Mouse (Mus musculus): ENCODE measurements around the gene Timm17b.

Timm17b gene

DNA sequence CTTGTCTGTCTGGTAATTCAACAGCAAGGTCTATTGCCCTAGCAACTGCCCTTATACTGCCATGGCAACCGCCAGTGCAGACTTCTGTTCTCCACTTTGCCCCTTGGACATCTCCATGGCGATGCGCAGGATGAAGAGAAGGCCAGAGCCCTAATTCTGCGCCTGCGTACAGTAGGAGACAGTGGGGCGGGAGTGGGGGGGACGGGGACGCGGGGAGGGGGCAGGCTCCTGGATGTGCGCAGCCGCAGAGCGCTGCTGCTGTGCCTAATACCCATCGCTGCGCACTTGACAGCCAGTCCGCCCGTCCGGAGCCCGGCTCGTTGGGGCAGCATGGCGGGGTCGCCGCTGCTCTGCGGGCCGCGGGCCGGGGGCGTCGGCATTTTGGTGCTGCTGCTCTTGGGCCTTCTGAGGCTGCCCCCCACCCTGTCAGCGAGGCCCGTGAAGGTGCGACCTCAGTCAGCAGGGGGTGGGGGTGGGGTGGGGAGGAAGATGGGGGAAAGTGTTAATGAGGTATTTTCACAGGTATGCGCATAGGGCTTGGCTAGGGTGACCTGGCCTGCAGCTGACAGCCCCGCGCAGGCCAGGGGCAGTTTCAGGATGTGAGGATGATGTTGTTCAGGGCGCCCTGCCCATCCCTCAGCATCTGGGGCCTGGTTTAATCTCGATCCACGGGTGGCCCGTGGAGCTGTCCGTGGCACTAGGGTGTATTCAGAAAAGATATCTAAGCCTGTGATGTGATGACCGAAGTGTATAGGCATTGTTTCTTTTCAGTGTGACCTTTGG lies 20.6 kb downstream of the Timm17b start, which contains the start of gene Pcsk1n:
Gene Pcsk1n (plus strand): TSS at position 222 of the 783 bp plus-strand sequence.
- peak; percentile 55 for DNase-seq (ENCODE audit: low read depth, low spot score)

GRCm38 (mm10) chrX:7922032-7922431 lies 22.9 kb downstream of the Timm17b start:
- no peak for DNase-seq (ENCODE audit: low read depth, low spot score)

DNA sequence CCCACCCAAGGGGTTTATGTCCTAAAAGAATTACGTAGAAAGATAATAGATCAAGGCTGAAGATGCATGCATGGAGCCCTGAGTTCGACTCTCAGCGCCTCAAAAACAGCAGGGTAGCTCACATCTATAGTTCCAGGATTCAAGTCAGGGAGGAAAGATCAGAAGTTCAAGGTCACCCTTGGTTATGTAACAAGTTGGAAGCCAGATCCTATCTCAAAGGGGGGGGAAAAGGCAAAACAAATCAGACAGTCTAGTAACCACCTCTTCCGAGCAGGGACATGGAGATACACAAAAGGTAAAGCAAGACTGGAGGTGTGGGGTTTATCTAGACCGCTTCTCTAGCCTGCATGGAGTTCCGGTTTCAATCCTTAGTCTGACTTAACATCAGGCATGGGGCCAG lies 27.1 kb downstream of the Timm17b start:
- no peak for DNase-seq (ENCODE audit: low read depth, low spot score)

DNA sequence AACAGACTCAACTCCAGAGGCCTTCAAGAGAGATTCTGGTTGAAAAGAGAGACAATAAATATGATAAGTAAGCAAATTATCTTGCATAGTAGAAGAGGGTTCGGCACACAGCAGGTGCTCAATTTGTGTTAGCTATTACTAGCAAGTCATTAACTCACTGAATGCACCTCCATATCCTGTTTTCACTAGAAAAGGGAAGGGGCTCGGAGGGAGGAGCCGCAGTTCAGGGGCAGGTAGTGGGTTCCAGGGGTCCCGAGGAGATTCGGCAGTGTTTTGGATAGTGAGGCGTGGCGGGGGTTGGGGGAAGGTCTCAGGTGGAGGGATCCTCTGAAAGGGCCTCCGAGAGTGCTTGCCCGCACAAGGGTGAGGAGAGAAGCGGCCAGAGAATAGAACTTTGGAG lies 28.0 kb downstream of the Timm17b start:
- DNase-seq (ENCODE audit: low read depth, low spot score): no peak

DNA sequence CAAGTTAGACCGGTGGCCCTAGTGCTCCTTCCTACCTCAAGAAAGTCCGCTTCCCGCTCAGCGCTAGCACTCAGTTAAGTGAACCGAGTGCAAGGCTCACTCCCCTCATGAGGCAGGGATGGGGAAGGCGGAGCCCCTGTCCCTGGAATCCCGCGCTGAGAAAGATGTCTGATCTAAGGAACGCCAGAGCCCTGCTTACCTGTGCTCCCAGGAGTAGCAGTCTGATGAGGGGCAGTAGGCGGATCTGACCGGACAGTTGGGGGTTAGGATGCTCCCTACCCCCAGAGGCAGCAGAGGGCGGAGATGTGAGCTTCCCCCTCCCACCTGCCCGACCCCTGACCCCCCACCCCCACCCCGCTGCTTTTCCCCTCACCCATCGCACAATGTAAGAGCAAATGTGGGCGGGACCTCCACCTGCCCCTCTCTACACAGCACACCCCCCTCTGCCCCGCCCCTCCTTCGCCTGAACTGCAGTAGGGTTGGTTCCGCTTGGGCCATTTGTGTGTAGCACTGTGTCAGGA lies 29.2 kb downstream of the Timm17b start, which contains the start of gene Eras:
Gene Eras (minus strand): TSS at position 338 of the 521 bp plus-strand sequence.
- no peak for DNase-seq (ENCODE audit: low read depth, low spot score)

DNA sequence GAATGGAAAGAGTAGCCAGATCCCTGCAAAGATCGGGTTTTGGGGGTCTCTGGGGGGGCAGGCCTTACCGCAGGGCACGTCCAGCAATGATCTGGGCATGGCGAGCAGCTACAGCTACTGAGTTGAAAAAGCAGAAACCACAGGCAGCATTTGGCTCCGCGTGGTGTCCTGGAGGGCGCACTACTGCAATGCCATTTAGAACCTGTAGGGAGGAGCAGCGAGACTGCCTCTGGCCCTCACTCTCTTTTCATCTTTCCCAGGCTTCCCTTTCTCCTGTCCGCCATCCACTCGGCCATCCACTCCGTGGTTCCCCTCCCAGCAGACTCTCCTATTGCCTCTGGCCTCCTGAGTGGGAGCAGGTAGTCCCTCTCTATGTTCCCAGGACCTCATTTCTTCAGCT lies 37.7 kb downstream of the Timm17b start:
- no peak for DNase-seq (ENCODE audit: low read depth, low spot score)

DNA sequence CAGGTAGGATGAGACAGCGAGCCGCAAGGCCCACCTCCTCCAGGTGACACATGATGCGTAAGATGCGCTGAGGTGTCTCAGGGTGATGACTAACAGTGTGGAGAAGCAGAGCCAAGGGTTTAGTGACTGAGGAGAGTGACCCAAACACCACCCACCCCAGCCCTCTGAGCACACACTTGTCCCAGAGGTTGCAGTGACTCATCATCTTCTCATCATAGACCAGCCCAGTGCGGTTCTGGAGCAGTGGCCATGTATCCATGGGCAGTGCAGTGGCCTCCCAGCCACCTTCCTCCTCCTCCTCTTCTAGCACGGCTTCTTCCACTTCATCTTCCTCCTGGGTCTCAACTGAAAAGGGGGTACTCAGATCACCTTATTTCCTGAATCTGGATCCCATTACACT lies 38.5 kb downstream of the Timm17b start:
- no peak for DNase-seq (ENCODE audit: low read depth, low spot score)

DNA sequence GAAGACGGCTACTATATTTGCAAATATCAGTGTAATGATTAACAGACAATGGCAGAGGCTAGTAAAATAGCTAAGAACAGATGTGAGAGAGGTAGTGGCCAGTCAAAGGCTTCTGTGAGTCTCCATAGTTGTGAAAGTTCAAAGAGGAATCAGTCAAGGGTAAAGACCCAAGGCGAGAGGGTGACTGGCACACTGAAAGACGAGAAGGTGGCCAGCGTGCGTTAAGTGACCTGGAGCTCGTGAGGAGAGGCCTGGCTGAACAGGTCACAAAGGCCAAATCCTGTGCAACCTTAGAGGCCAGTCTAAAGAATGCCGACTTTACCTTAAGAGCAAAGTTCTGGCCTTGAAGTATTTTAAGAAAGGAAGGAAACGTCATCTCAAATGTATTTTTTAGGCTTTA lies 46.5 kb downstream of the Timm17b start:
- no peak for DNase-seq (ENCODE audit: low read depth, low spot score)

GRCm38 (mm10) chrX:7947108-7947899 lies 48.1 kb downstream of the Timm17b start, which contains the start of gene Hdac6:
TSS of gene Hdac6 (minus strand) at chrX:7947889.
- no peak for DNase-seq (ENCODE audit: low read depth, low spot score)

- peak; percentile 96 for DNase-seq (ENCODE audit: low read depth, low spot score)
Measured at GRCm38 (mm10) chrX:7947900-7948492, 48.8 kb downstream of the Timm17b start.

- DNase-seq (ENCODE audit: low read depth, low spot score): no peak
Measured at GRCm38 (mm10) chrX:7950091-7950490, 50.9 kb downstream of the Timm17b start.
